Mouse (Mus musculus) stomach, embryonic 14.5 days (tissue): ENCODE measurements around the gene Srd5a1. TPM values are rescaled to one million over a fixed set of nuclear protein-coding genes. Genes with fewer than 3 reads are reported as not detected.
"Not testable (repeated sequence)": the region's sequence is repeated elsewhere in the genome, so short reads cannot be mapped to it uniquely, and the experiment has no call there.

ENCODE experiments used
- ATAC-seq: fragments of 200-750 bp; cut with Nextera tagmentation; 2 replicates; pipeline ENCODE4 v1.8.0; 2017; ENCODE audit warnings: low read depth, moderate TSS enrichment; ENCODE audit not compliant: insufficient number of reproducible peaks, insufficient read depth, low FRiP score
- H3K27ac ChIP-seq: fragments of 300-500 bp; sonication (generic); 2 replicates; pipeline ENCODE4 v1.5.1; 2014; ENCODE audit warnings: mild to moderate bottlenecking, low read length, moderate library complexity, mixed read lengths
- H3K27me3 ChIP-seq: fragments of 300-500 bp; sonication (generic); 2 replicates; pipeline ENCODE4 v1.6.1; 2014; ENCODE audit warnings: low read length, control low read depth, mixed read lengths; ENCODE audit not compliant: control insufficient read depth, insufficient read depth
- H3K36me3 ChIP-seq: fragments of 300-500 bp; sonication (generic); 2 replicates; pipeline ENCODE4 v1.6.1; 2014; ENCODE audit warnings: mild to moderate bottlenecking, control low read depth, low read length, moderate library complexity, mixed read lengths; ENCODE audit not compliant: control insufficient read depth, insufficient read depth
- H3K4me1 ChIP-seq: fragments of 300-500 bp; sonication (generic); 2 replicates; pipeline ENCODE4 v1.6.1; 2014; ENCODE audit warnings: low read length, control low read depth, mixed read lengths; ENCODE audit not compliant: control insufficient read depth, insufficient read depth
- H3K4me2 ChIP-seq: fragments of 300-500 bp; sonication (generic); replicated peaks from 2 replicates; pipeline ENCODE4 v1.6.1; 2014; ENCODE audit warnings: low read depth, low read length, control low read depth
- H3K4me3 ChIP-seq: fragments of 300-500 bp; sonication (generic); 2 replicates; pipeline ENCODE4 v1.5.1; 2014; ENCODE audit warnings: low read depth, low read length, control low read depth
- H3K9ac ChIP-seq: fragments of 300-500 bp; sonication (generic); replicated peaks from 2 replicates; pipeline ENCODE4 v1.6.1; 2014; ENCODE audit warnings: low read depth, mild to moderate bottlenecking, control low read depth, low read length, moderate library complexity, mixed read lengths
- H3K9me3 ChIP-seq: fragments of 300-500 bp; sonication (generic); 2 replicates; pipeline ENCODE4 v1.6.1; 2016; ENCODE audit warnings: low read depth, low read length, control low read depth; ENCODE audit not compliant: control insufficient read depth
- WGBS: fragments of 180-500 bp; shearing (Covaris S2); extraction: QIAGEN DNeasy Blood & Tissue Kit; methylation state at CpG from one replicate; pipeline ENCODE4 v1.1.7; 2014; 5-methylcytosine and 5-hydroxymethylcytosine counted together
- polyA plus RNA-seq: library from polyadenylated mRNA; unstranded; fragments of >200 nt; fragmentation: Nextera tagmentation; extraction: Ambion mirVana; gene quantifications from 2 replicates; pipeline ENCODE4 v1.2.1, GENCODE M21; 2014

Srd5a1 gene
- polyA plus RNA-seq, 1 experiment from 2014 or later: 35.3 TPM

DNA sequence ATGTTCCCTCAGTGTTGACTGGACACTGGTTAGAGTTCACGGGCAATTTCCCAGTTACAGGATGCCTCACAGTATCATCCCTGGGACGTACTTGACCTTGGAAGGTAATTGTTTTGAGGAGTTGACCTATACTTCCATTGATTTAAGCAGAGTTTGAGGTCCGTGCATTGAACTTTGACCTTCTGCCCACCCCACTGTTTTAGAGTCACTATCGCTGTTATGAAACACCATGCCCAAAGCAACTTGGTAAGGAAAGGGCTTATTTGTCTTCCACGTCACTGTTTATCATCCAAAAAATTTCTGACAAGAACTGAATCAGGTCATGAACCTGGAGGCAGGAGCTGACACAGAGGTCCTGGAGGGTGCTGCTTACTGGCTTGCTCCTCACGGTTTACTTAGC lies 28.8 kb downstream of the Srd5a1 start:
- H3K4me2 ChIP-seq: no peak overlapping the region
- H3K9ac ChIP-seq: no peak overlapping the region
- no peaks in the 10 kb centered on the region for H3K36me3 ChIP-seq
- H3K27me3 ChIP-seq: no peaks in the 10 kb centered on the region
- WGBS: 82% methylated on average over 6 of the region's 6 CpGs
- no peak overlapping the region for H3K27ac ChIP-seq
- ATAC-seq: no peak
- no peaks in the 10 kb centered on the region for H3K4me1 ChIP-seq
- H3K9me3 ChIP-seq: no peaks in the 10 kb centered on the region
- H3K4me3 ChIP-seq: no peak overlapping the region

- no peak overlapping the region for H3K4me2 ChIP-seq
- H3K9ac ChIP-seq: no peak overlapping the region
- H3K4me1 ChIP-seq: no peaks in the 10 kb centered on the region
- H3K9me3 ChIP-seq: no peaks in the 10 kb centered on the region
- no peak overlapping the region for H3K4me3 ChIP-seq
- no peaks in the 10 kb centered on the region for H3K36me3 ChIP-seq
- H3K27ac ChIP-seq: no peak overlapping the region
- 85% methylated on average over 16 of the region's 16 CpGs for WGBS
- ATAC-seq: no peak
- no peaks in the 10 kb centered on the region for H3K27me3 ChIP-seq
Observed at GRCm38 (mm10) chr13:69577181-69577834, 33.9 kb downstream of the Srd5a1 start.

- H3K4me1 ChIP-seq: no peaks in the 10 kb centered on the region
- no peak overlapping the region for H3K9ac ChIP-seq
- no peak for ATAC-seq
- no peaks in the 10 kb centered on the region for H3K27me3 ChIP-seq
- H3K4me3 ChIP-seq: no peak overlapping the region
- H3K27ac ChIP-seq: no peak overlapping the region
- H3K4me2 ChIP-seq: no peak overlapping the region
- 55% methylated on average over 11 of the region's 11 CpGs for WGBS
- H3K9me3 ChIP-seq: no peaks in the 10 kb centered on the region
- no peaks in the 10 kb centered on the region for H3K36me3 ChIP-seq
Observed at GRCm38 (mm10) chr13:69576676-69577075, 34.6 kb downstream of the Srd5a1 start.

DNA sequence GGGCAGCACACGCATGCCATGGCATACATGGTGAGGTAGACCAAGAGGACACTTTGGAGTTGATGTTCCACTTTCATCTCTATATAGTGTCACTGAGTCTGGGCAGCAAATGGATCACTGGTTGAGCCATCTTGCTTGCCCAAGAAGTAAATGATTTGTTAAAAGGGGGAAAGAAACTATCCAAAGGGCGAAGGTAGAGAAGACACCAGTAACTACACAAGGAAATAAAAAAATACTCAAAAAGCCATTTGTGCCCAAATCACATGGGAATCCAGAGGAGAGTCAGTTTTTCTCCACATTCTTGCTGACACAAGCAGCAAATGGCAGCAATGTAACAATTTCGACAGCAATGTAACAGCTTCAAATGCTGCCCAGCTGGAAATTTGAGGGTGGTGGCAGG lies 38.6 kb downstream of the Srd5a1 start:
- no peak overlapping the region for H3K9ac ChIP-seq
- H3K4me1 ChIP-seq: no peaks in the 10 kb centered on the region
- ATAC-seq: no peak
- H3K27me3 ChIP-seq: no peaks in the 10 kb centered on the region
- 87% methylated on average over 3 of the region's 3 CpGs for whole genome bisulfite sequencing
- H3K9me3 ChIP-seq: no peaks in the 10 kb centered on the region
- no peak overlapping the region for H3K4me2 ChIP-seq
- H3K36me3 ChIP-seq: no peaks in the 10 kb centered on the region
- no peak overlapping the region for H3K4me3 ChIP-seq
- no peak overlapping the region for H3K27ac ChIP-seq

GRCm38 (mm10) chr13:69569201-69569600 lies 42.0 kb downstream of the Srd5a1 start:
- no peaks in the 10 kb centered on the region for H3K9me3 ChIP-seq
- ATAC-seq: no peak
- no peaks in the 10 kb centered on the region for H3K27me3 ChIP-seq
- H3K9ac ChIP-seq: no peak overlapping the region
- H3K4me2 ChIP-seq: no peak overlapping the region
- WGBS: 83% methylated on average over 9 of the region's 9 CpGs
- H3K4me1 ChIP-seq: no peaks in the 10 kb centered on the region
- no peak overlapping the region for H3K4me3 ChIP-seq
- no peaks in the 10 kb centered on the region for H3K36me3 ChIP-seq
- H3K27ac ChIP-seq: no peak overlapping the region

DNA sequence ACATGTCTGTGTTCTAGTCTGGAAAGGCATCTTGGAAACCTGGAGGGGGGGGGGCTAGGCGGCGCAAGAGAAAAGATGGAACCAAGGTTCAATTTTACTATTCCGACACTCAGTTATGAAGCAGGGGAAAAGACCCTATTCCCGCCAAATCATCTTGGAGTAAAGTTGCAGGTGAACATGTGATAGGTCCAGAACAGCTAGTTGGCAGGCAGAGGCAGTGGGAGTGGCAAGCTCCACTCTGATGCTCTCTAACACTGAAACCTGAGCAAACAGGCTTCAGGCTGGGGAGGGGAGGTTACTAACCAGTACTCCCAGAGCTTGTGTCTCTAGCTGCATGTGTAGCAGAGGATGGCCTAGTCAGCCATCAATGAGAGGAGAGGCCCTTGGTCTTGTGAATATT lies 45.8 kb downstream of the Srd5a1 start:
- not testable (repeated sequence) for H3K4me1 ChIP-seq, ATAC-seq, H3K9me3 ChIP-seq, H3K36me3 ChIP-seq, H3K27ac ChIP-seq, H3K27me3 ChIP-seq, H3K4me2 ChIP-seq, H3K9ac ChIP-seq, H3K4me3 ChIP-seq
- 83% methylated on average over 4 of the region's 4 CpGs for WGBS

- H3K36me3 ChIP-seq: no peaks in the 10 kb centered on the region
- no peak overlapping the region for H3K27ac ChIP-seq
- no peak for ATAC-seq
- no peaks in the 10 kb centered on the region for H3K9me3 ChIP-seq
- H3K4me3 ChIP-seq: no peak overlapping the region
- no peak overlapping the region for H3K9ac ChIP-seq
- H3K27me3 ChIP-seq: no peaks in the 10 kb centered on the region
- H3K4me1 ChIP-seq: no peaks in the 10 kb centered on the region
- no peak overlapping the region for H3K4me2 ChIP-seq
Observed at GRCm38 (mm10) chr13:69564573-69564972, 46.7 kb downstream of the Srd5a1 start.

- no peak overlapping the region for H3K4me3 ChIP-seq
- no peak overlapping the region for H3K9ac ChIP-seq
- H3K9me3 ChIP-seq: no peaks in the 10 kb centered on the region
- H3K27me3 ChIP-seq: no peaks in the 10 kb centered on the region
- ATAC-seq: peak; percentile 53; the same call in 1 of the 2 replicates
- H3K4me1 ChIP-seq: no peaks in the 10 kb centered on the region
- 54% methylated on average over 3 of the region's 3 CpGs for WGBS
- 0 out of 2 replicates have a peak overlapping the region, but pooled peaks have one; percentile 21 for H3K27ac ChIP-seq
- no peak overlapping the region for H3K4me2 ChIP-seq
- no peaks in the 10 kb centered on the region for H3K36me3 ChIP-seq
Observed at GRCm38 (mm10) chr13:69563905-69564304, 47.3 kb downstream of the Srd5a1 start.
